Mouse (Mus musculus) neural tube, embryonic 12.5 days (tissue): Measurements from ENCODE around the gene Tmx2. TPM values are rescaled to one million over a fixed set of nuclear protein-coding genes. Genes with fewer than 3 reads are reported as not detected.

Experiments used
- ATAC-seq: fragments of 200-750 bp; cut with Nextera tagmentation; 2 replicates; pipeline ENCODE4 v1.8.0; 2017; ENCODE audit warnings: low read depth, mild to moderate bottlenecking, moderate TSS enrichment, moderate library complexity; ENCODE audit not compliant: low FRiP score
- H3K27ac ChIP-seq: fragments of 300-500 bp; sonication (generic); 2 replicates; pipeline ENCODE4 v1.5.1; 2016
- H3K27me3 ChIP-seq: fragments of 300-500 bp; sonication (generic); replicated peaks from 2 replicates; pipeline ENCODE4 v1.6.1; 2016; ENCODE audit warnings: mild to moderate bottlenecking
- H3K36me3 ChIP-seq: fragments of 300-500 bp; sonication (generic); 2 replicates; pipeline ENCODE4 v1.6.1; 2016; ENCODE audit warnings: mild to moderate bottlenecking
- H3K4me1 ChIP-seq: fragments of 300-500 bp; sonication (generic); 2 replicates; pipeline ENCODE4 v1.6.1; 2016
- H3K4me2 ChIP-seq: fragments of 300-500 bp; sonication (generic); replicated peaks from 2 replicates; pipeline ENCODE4 v1.6.1; 2016; ENCODE audit warnings: mild to moderate bottlenecking
- H3K4me3 ChIP-seq: fragments of 300-500 bp; sonication (generic); 2 replicates; pipeline ENCODE4 v1.5.1; 2016
- H3K9ac ChIP-seq: fragments of 300-500 bp; sonication (generic); 2 replicates; pipeline ENCODE4 v1.6.1; 2016; ENCODE audit warnings: mild to moderate bottlenecking
- H3K9me3 ChIP-seq: fragments of 300-500 bp; sonication (generic); 2 replicates; pipeline ENCODE4 v1.6.1; 2016; ENCODE audit warnings: mild to moderate bottlenecking
- WGBS: fragments of 180-500 bp; shearing (Covaris S2); methylation state at CpG from one replicate; pipeline ENCODE4 v1.1.7; 2016; 5-methylcytosine and 5-hydroxymethylcytosine counted together
- polyA plus RNA-seq: library from polyadenylated mRNA; unstranded; fragments of >200 nt; fragmentation: Nextera tagmentation; extraction: Ambion mirVana; gene quantifications from 2 replicates; pipeline ENCODE4 v1.2.1, GENCODE M21; 2016

The Tmx2 gene
- polyA plus RNA-seq, 1 experiment from 2014 or later = 196 TPM

DNA sequence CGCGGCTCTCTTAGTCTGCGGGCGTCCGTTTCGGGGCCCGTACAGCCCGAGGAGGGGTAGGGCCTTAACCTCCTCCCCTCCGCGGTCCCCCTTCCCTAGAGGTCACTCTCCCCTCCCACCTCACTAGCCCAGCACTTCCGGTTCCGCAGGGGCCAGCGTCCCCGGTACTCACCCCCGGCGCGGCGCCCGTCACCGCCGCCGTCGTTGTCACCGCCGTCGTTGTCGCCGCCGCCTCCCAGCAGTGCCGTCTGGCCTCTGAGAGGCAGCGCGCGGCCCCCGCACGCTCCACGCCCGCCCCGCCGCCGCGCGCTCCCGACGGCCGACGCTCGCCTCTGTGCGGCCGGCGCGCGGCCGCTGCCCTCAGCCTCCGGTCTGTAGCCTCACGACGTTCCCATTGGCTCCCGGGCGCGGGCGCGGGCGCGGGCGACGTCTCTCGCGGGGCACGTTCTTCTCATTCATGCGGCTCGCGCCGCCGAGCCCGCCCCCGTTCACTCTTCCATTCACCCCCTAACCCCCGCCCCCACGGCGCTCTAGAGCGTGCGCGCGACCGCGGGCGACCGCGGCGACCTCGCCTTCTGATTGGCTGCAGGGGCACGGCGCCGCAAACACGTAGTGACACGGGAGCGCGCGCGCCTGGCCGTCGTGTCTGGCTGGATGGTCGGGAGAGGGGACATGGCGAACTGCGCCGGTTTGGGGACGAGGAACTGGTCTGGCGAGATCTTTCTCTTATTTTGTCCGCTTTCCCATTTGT, 36.0 kb upstream of the Tmx2 start, which contains the start of gene Zdhhc5:
TSS of gene Zdhhc5 (minus strand) at position 370 of the 751 bp plus-strand sequence.
- Histone ChIP-seq H3K9me3 (no peaks in the 10 kb centered on the region), H3K27me3 (no peaks in the 10 kb centered on the region), H3K4me3 (peak within 1 kb of the TSS; percentile 89), H3K27ac (peak within 1 kb of the TSS; percentile 94), H3K4me2 (peak within 1 kb of the TSS; percentile 84), H3K36me3 (peaks cover 10% of the 10 kb centered on the region), H3K4me1 (peaks cover 13% of the 10 kb centered on the region), H3K9ac (peak within 1 kb of the TSS; percentile 94)
- under 1% methylated on average over 107 of the region's 107 CpGs for WGBS
- ATAC-seq = peak; percentile 97

GRCm38 (mm10) chr2:84714422-84714810, 35.5 kb upstream of the Tmx2 start:
- no peaks in the 10 kb centered on the region for H3K9me3 ChIP-seq
- peak; percentile 15 for ATAC-seq
- under 1% methylated on average over 26 of the region's 26 CpGs for WGBS

DNA sequence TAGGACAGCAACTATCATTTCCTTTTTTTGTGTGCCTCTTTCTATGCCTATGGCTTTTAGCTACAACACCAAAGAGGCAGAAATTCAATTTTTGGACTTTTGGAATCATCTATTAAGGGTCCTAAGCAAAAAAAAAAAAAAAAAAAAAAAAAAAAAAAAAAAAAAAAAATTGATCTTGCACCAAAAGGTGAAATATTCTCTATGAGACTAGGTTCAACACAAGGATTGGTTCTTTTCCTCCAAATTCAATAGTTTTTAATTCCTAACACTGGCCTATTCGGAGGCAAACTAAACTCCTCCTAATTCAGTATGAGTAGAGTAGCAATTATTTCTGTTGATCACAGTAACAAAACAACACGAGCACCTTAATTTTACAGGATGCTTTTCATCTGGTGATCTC, 33.0 kb upstream of the Tmx2 start:
- Histone ChIP-seq H3K4me1 (peaks cover 20% of the 10 kb centered on the region), H3K36me3 (peaks cover 13% of the 10 kb centered on the region), H3K27me3 (no peaks in the 10 kb centered on the region), H3K9ac (no peak overlapping the region), H3K4me3 (no peak overlapping the region), H3K9me3 (no peaks in the 10 kb centered on the region), H3K4me2 (no peak overlapping the region), H3K27ac (no peak overlapping the region)
- ATAC-seq = no peak
- 91% methylated on average over 2 of the region's 2 CpGs for WGBS

More at GRCm38 (mm10) chr2:84714422-84714810, 35.5 kb upstream of the Tmx2 start:
- Histone ChIP-seq H3K9ac (peak overlapping the region; percentile 94), H3K27me3 (no peaks in the 10 kb centered on the region), H3K27ac (peak overlapping the region; percentile 94), H3K4me3 (peak overlapping the region; percentile 89), H3K4me2 (peak overlapping the region; percentile 84), H3K4me1 (peaks cover 13% of the 10 kb centered on the region), H3K36me3 (peaks cover 13% of the 10 kb centered on the region)

- Histone ChIP-seq H3K27ac (no peak overlapping the region), H3K4me1 (peaks cover 9% of the 10 kb centered on the region), H3K4me2 (no peak overlapping the region; the same call in 1 of the 2 replicates), H3K36me3 (peaks cover 16% of the 10 kb centered on the region), H3K4me3 (no peak overlapping the region), H3K9me3 (no peaks in the 10 kb centered on the region), H3K9ac (no peak overlapping the region), H3K27me3 (no peaks in the 10 kb centered on the region)
- no peak for ATAC-seq
- WGBS = 17% methylated on average over 1 of the region's 1 CpGs
Observed at GRCm38 (mm10) chr2:84707523-84707922, 28.6 kb upstream of the Tmx2 start.

GRCm38 (mm10) chr2:84705295-84705694, 26.4 kb upstream of the Tmx2 start:
- no peak for ATAC-seq
- H3K27ac ChIP-seq = no peak overlapping the region
- H3K4me3 ChIP-seq = no peak overlapping the region
- H3K27me3 ChIP-seq = no peaks in the 10 kb centered on the region
- H3K36me3 ChIP-seq = peaks cover 14% of the 10 kb centered on the region
- 88% methylated on average over 1 of the region's 1 CpGs for WGBS
- H3K9ac ChIP-seq = no peak overlapping the region
- H3K4me1 ChIP-seq = peaks cover 9% of the 10 kb centered on the region; the same call in 1 of the 2 replicates
- no peaks in the 10 kb centered on the region for H3K9me3 ChIP-seq
- no peak overlapping the region for H3K4me2 ChIP-seq

DNA sequence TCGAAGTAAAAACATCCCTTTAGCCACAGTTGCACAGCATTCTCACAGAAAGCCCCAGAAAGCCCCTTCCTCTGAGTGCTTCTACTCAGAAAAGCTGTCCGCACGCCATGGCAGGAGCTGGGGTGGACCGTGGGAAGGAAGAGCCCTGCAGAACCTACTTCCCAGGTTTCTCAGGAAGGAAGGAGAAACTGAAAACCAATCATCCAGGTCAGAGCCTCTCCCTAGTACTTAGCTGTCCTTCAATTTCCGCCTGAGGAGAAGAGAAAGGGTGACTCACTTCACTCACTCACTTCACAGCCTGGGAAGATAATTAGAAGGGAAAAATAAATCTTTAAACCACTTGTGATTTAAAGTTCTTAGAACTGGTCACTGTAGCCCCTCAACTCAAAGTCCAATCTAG, 25.4 kb upstream of the Tmx2 start:
- no peak overlapping the region for H3K9ac ChIP-seq
- H3K27ac ChIP-seq = no peak overlapping the region
- no peak for ATAC-seq
- H3K9me3 ChIP-seq = no peaks in the 10 kb centered on the region
- no peak overlapping the region for H3K4me2 ChIP-seq
- H3K4me1 ChIP-seq = peaks cover 9% of the 10 kb centered on the region; the same call in 1 of the 2 replicates
- H3K27me3 ChIP-seq = no peaks in the 10 kb centered on the region
- H3K4me3 ChIP-seq = no peak overlapping the region
- H3K36me3 ChIP-seq = peaks cover 11% of the 10 kb centered on the region; the same call in 1 of the 2 replicates
- 84% methylated on average over 5 of the region's 5 CpGs for WGBS

GRCm38 (mm10) chr2:84703497-84703896, 24.6 kb upstream of the Tmx2 start:
- 92% methylated on average over 1 of the region's 1 CpGs for WGBS
- H3K9me3 ChIP-seq = no peaks in the 10 kb centered on the region
- H3K4me3 ChIP-seq = no peak overlapping the region
- no peak overlapping the region for H3K9ac ChIP-seq
- H3K27ac ChIP-seq = no peak overlapping the region
- H3K4me2 ChIP-seq = no peak overlapping the region
- no peaks in the 10 kb centered on the region for H3K27me3 ChIP-seq
- peaks cover 9% of the 10 kb centered on the region; the same call in 1 of the 2 replicates for H3K4me1 ChIP-seq
- ATAC-seq = no peak
- H3K36me3 ChIP-seq = peaks cover 15% of the 10 kb centered on the region; the same call in 1 of the 2 replicates

- H3K4me3 ChIP-seq = no peak overlapping the region
- H3K27ac ChIP-seq = no peak overlapping the region
- no peaks in the 10 kb centered on the region for H3K9me3 ChIP-seq
- no peak for ATAC-seq
- H3K4me1 ChIP-seq = no peaks in the 10 kb centered on the region
- H3K4me2 ChIP-seq = no peak overlapping the region
- H3K36me3 ChIP-seq = peaks cover 62% of the 10 kb centered on the region
- H3K9ac ChIP-seq = no peak overlapping the region
- 91% methylated on average over 5 of the region's 5 CpGs for WGBS
- no peaks in the 10 kb centered on the region for H3K27me3 ChIP-seq
Observed at GRCm38 (mm10) chr2:84695007-84695695, 16.2 kb upstream of the Tmx2 start.

- no peak overlapping the region for H3K4me3 ChIP-seq
- no peak overlapping the region for H3K4me2 ChIP-seq
- H3K27ac ChIP-seq = no peak overlapping the region
- no peaks in the 10 kb centered on the region for H3K27me3 ChIP-seq
- no peaks in the 10 kb centered on the region for H3K9me3 ChIP-seq
- ATAC-seq = no peak
- H3K4me1 ChIP-seq = no peaks in the 10 kb centered on the region
- no peak overlapping the region for H3K9ac ChIP-seq
- 91% methylated on average over 12 of the region's 12 CpGs for WGBS
- peaks cover 89% of the 10 kb centered on the region for H3K36me3 ChIP-seq
Observed at GRCm38 (mm10) chr2:84690050-84690449, 11.1 kb upstream of the Tmx2 start.

GRCm38 (mm10) chr2:84688080-84688844, 9.3 kb upstream of the Tmx2 start:
- Histone ChIP-seq H3K27ac (no peak overlapping the region), H3K4me3 (no peak overlapping the region), H3K4me1 (no peaks in the 10 kb centered on the region), H3K9me3 (no peaks in the 10 kb centered on the region), H3K36me3 (peaks cover 84% of the 10 kb centered on the region), H3K4me2 (no peak overlapping the region), H3K27me3 (no peaks in the 10 kb centered on the region), H3K9ac (no peak overlapping the region)
- WGBS = 83% methylated on average over 2 of the region's 2 CpGs
- no peak for ATAC-seq

- Histone ChIP-seq H3K9ac (no peak overlapping the region), H3K4me3 (no peak overlapping the region), H3K9me3 (no peaks in the 10 kb centered on the region), H3K4me2 (no peak overlapping the region), H3K36me3 (peaks cover 37% of the 10 kb centered on the region), H3K4me1 (peaks cover 9% of the 10 kb centered on the region), H3K27me3 (no peaks in the 10 kb centered on the region), H3K27ac (no peak overlapping the region)
- no peak for ATAC-seq
- 90% methylated on average over 6 of the region's 6 CpGs for WGBS
Observed at GRCm38 (mm10) chr2:84682605-84683183, 3.8 kb upstream of the Tmx2 start.
